Comparison of ENCODE assay signal across 39 mouse cellular contexts in genomic region chr7:142211559-142211958, GRCm38 (mm10). TPM values are rescaled to one million over a fixed set of nuclear protein-coding genes. Genes with fewer than 3 reads are reported as not detected.
"Had no signal": no experiment of that assay in that cellular context is flagged by ENCODE, and none has a peak within 500 bp of the region (broad histone marks: within the 10 kb centered on the region; RNA-seq: fewer than 3 reads in every experiment).

Gene Gm7579, plus strand, starts transcription at chr7:142211859.

- H3K9me3 ChIP-seq: limb, embryonic 10.5 days; limb, embryonic 12.5 days; limb, embryonic 13.5 days; limb, embryonic 15.5 days; liver, embryonic 12.5 days; liver, embryonic 13.5 days; liver, embryonic 15.5 days; lung, embryonic 15.5 days; megakaryocyte, embryonic 14.5 days; midbrain, embryonic 10.5 days; midbrain, embryonic 12.5 days; midbrain, embryonic 13.5 days; midbrain, embryonic 15.5 days; neural tube, embryonic 12.5 days had no signal

- H3K27me3 ChIP-seq: limb, embryonic 12.5 days; limb, embryonic 13.5 days; limb, embryonic 15.5 days; liver, embryonic 13.5 days; liver, embryonic 15.5 days; lung, embryonic 15.5 days; midbrain, embryonic 12.5 days; midbrain, embryonic 13.5 days; midbrain, embryonic 15.5 days; neural tube, embryonic 12.5 days had no signal

- DNase-seq: left cerebral cortex, postnatal 4 days; liver; liver, embryonic 13.5 days; liver, postnatal 0 days; lung, adult 18-20 months; lung, adult 2 months; lung, embryonic 14.5 days; lung, postnatal 10 days; lung, postnatal 14 days; lung, postnatal 36 days; lung, postnatal 4 days; midbrain, embryonic 14.5 days had no signal

- H3K4me1 ChIP-seq: limb, embryonic 10.5 days; limb, embryonic 12.5 days; limb, embryonic 13.5 days; limb, embryonic 15.5 days; liver, embryonic 12.5 days; liver, embryonic 13.5 days; liver, embryonic 15.5 days; lung, embryonic 15.5 days; megakaryocyte, embryonic 14.5 days; midbrain, embryonic 10.5 days; midbrain, embryonic 12.5 days; midbrain, embryonic 13.5 days; midbrain, embryonic 15.5 days; neural tube, embryonic 12.5 days had no signal

- H3K36me3 ChIP-seq: limb, embryonic 10.5 days; limb, embryonic 12.5 days; limb, embryonic 13.5 days; limb, embryonic 15.5 days; liver, embryonic 12.5 days; liver, embryonic 13.5 days; liver, embryonic 15.5 days; lung, embryonic 15.5 days; midbrain, embryonic 10.5 days; midbrain, embryonic 12.5 days; midbrain, embryonic 13.5 days; midbrain, embryonic 15.5 days; neural tube, embryonic 12.5 days had no signal

- H3K27ac ChIP-seq: limb, embryonic 10.5 days; limb, embryonic 12.5 days; limb, embryonic 13.5 days; limb, embryonic 15.5 days; liver, embryonic 12.5 days; liver, embryonic 13.5 days; liver, embryonic 14.5 days; liver, embryonic 15.5 days; lung, embryonic 15.5 days; macrophage; midbrain, embryonic 10.5 days; midbrain, embryonic 12.5 days; midbrain, embryonic 13.5 days; midbrain, embryonic 15.5 days; neural tube, embryonic 12.5 days had no signal

- H3K4me3 ChIP-seq: limb, embryonic 10.5 days; limb, embryonic 12.5 days; limb, embryonic 13.5 days; limb, embryonic 15.5 days; liver, embryonic 12.5 days; liver, embryonic 13.5 days; liver, embryonic 15.5 days; lung, embryonic 15.5 days; megakaryocyte, embryonic 14.5 days; midbrain, embryonic 10.5 days; midbrain, embryonic 12.5 days; midbrain, embryonic 13.5 days; midbrain, embryonic 15.5 days; myocyte; neural tube, embryonic 12.5 days had no signal

RNA-seq across cellular contexts. Expression of gene Gm7579, which starts in this region (rescaled TPM):
- polyA plus RNA-seq: limb, embryonic 10.5 days; limb, embryonic 11.5 days; limb, embryonic 12.5 days; limb, embryonic 13.5 days; limb, embryonic 14.5 days; limb, embryonic 15.5 days; liver, adult 2 months; liver, embryonic 11.5 days; liver, embryonic 12.5 days; liver, embryonic 13.5 days; liver, embryonic 14.5 days; liver, embryonic 15.5 days; liver, embryonic 16.5 days; liver, postnatal 0 days; lung, adult 2 months; lung, embryonic 14.5 days; lung, embryonic 15.5 days; lung, embryonic 16.5 days; lung, postnatal 0 days; macrophage; midbrain, embryonic 10.5 days; midbrain, embryonic 11.5 days; midbrain, embryonic 12.5 days; midbrain, embryonic 13.5 days; midbrain, embryonic 14.5 days; midbrain, embryonic 15.5 days; midbrain, embryonic 16.5 days; midbrain, postnatal 0 days; myocyte; neural tube, embryonic 11.5 days; neural tube, embryonic 12.5 days had no signal
